Mouse (Mus musculus): Measurements from ENCODE around the gene Zfp346. TPM values are rescaled to one million over a fixed set of nuclear protein-coding genes. Genes with fewer than 3 reads are reported as not detected.

Gene Zfp346
- polyA plus RNA-seq, 1 experiment, result 14.6 TPM

DNA sequence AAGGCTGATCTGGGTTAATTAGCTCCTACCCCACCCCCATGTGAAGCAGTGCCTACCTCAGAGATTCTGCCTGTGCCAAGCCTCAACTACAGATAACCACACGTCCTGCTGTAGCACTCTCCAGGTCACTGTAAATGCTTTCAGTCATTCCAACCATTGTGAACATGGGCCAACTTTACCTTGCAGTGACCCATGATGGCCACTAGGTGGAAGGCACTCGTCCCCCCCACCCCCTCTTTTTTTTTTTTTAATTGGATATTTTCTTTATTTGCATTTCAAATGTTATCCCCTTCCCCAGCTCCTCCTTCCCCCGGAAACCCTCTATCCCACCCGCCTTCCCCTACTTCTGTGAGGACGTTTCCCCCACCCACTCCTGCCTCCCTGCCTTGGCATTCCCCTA lies 30.3 kb downstream of the Zfp346 start:
- TF ChIP-seq CTCF (IDR thresholded peaks at IDR 0.05; ENCODE audit: low read depth, low read length) (peak; percentile 68), POLR2A (IDR thresholded peaks at IDR 0.05; ENCODE audit: borderline replicate concordance, low read depth, low read length) (no peak)
- no peaks in the 10 kb centered on the region for H3K4me1 ChIP-seq (ENCODE audit: control insufficient read depth, insufficient read depth, low read length)
- H3K27ac ChIP-seq (ENCODE audit: insufficient read depth, low read depth, low read length), result no peak overlapping the region
- no peak overlapping the region for H3K4me3 ChIP-seq (ENCODE audit: insufficient read depth, low read length)

- TF ChIP-seq POLR2A (IDR thresholded peaks at IDR 0.05; ENCODE audit: borderline replicate concordance, low read depth, low read length), result no peak
- TF ChIP-seq CTCF (IDR thresholded peaks at IDR 0.05; ENCODE audit: low read depth, low read length), result no peak
These were observed 35.2 kb downstream of the Zfp346 start for GRCm38 (mm10) chr13:55140271-55140670.

DNA sequence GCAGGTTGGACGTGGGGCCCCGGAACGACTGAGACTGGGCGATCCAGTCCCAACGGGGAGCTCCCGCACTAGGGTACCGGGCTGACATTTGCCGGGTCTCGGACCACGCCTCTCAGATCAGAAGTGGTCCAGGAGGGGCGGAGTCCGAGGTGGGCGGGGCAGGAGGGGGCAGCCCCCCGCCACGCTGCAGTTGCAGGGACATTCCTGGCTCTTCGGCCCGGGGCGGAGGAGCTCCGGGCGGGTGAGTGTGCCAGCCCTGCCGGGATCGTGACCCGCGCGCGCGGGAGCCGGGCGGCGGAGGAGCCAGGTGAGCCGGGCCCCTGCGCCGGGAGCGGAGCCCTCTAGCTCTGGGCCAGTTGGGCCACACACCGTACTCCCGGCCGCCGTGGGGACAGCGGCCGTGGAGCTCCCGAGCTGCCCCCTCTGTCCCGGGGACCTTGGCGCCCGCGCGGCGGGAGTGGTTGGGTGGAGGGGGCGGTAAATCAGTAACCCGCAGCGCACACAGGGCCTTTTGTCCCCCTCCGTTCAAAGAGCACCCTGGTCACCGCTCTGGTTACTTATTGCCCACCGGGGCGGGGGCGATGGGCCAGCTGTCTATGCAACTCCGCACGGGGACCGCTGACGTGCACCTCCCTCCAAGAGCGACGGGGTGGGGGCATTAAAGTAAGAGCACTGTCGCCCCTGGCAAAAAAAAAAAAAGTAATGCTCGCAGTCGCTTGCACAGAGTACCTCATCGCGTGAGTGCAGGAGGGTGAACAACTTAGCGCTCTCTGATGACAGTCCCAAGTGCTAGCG lies 47.7 kb downstream of the Zfp346 start, which contains the start of gene Fgfr4:
Gene Fgfr4 (plus strand): TSS at position 20 of the 795 bp plus-strand sequence.
- H3K27ac ChIP-seq (ENCODE audit: insufficient read depth, low read depth, low read length), result no peak within 1 kb of the TSS
- no peaks in the 10 kb centered on the region for H3K4me1 ChIP-seq (ENCODE audit: control insufficient read depth, insufficient read depth, low read length)
- TF ChIP-seq CTCF (IDR thresholded peaks at IDR 0.05; ENCODE audit: low read depth, low read length) (no peak), POLR2A (IDR thresholded peaks at IDR 0.05; ENCODE audit: borderline replicate concordance, low read depth, low read length) (no peak)
- peak within 1 kb of the TSS; percentile 22 for H3K4me3 ChIP-seq (ENCODE audit: insufficient read depth, low read length)

More at GRCm38 (mm10) chr13:55140271-55140670, 35.2 kb downstream of the Zfp346 start:
- H3K27ac ChIP-seq (ENCODE audit: insufficient read depth, low read depth, low read length), result no peak overlapping the region
- no peaks in the 10 kb centered on the region for H3K4me1 ChIP-seq (ENCODE audit: control insufficient read depth, insufficient read depth, low read length)
- H3K4me3 ChIP-seq (ENCODE audit: insufficient read depth, low read length), result no peak overlapping the region

- H3K4me3 ChIP-seq (ENCODE audit: insufficient read depth, low read length), result no peak overlapping the region
- no peak overlapping the region for H3K27ac ChIP-seq (ENCODE audit: insufficient read depth, low read depth, low read length)
- TF ChIP-seq CTCF (IDR thresholded peaks at IDR 0.05; ENCODE audit: low read depth, low read length), result no peak
- no peaks in the 10 kb centered on the region for H3K4me1 ChIP-seq (ENCODE audit: control insufficient read depth, insufficient read depth, low read length)
These were observed 48.8 kb downstream of the Zfp346 start for GRCm38 (mm10) chr13:55153951-55154350.

- Histone ChIP-seq H3K4me3 (ENCODE audit: insufficient read depth, low read length) (no peak overlapping the region), H3K27ac (ENCODE audit: insufficient read depth, low read depth, low read length) (no peak overlapping the region), H3K4me1 (ENCODE audit: control insufficient read depth, insufficient read depth, low read length) (no peaks in the 10 kb centered on the region)
- TF ChIP-seq CTCF (IDR thresholded peaks at IDR 0.05; ENCODE audit: low read depth, low read length) (no peak), POLR2A (IDR thresholded peaks at IDR 0.05; ENCODE audit: borderline replicate concordance, low read depth, low read length) (no peak)
These were observed 57.3 kb downstream of the Zfp346 start for GRCm38 (mm10) chr13:55162365-55162764.

DNA sequence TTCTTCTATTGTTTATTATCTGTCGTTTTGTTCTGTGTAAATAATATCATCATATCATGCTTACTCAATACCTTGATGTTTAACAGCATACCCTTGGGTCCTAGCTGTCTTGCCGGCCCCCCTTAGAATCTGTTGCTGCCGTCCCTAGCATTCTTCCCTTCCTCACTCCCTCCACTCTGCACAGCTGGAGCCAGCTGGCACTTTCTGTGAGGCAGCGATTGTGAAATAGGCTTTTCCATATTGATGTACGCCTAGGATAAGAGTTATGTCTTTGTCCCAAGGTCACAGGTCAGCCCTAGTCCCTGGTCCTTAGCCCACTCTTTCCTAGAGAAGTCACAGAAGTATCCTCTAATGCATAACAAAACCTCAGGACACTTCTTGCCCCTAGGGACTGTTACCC lies 58.4 kb downstream of the Zfp346 start:
- TF ChIP-seq CTCF (IDR thresholded peaks at IDR 0.05; ENCODE audit: low read depth, low read length) (no peak), POLR2A (IDR thresholded peaks at IDR 0.05; ENCODE audit: borderline replicate concordance, low read depth, low read length) (no peak)
- Histone ChIP-seq H3K4me3 (ENCODE audit: insufficient read depth, low read length) (no peak overlapping the region), H3K4me1 (ENCODE audit: control insufficient read depth, insufficient read depth, low read length) (no peaks in the 10 kb centered on the region), H3K27ac (ENCODE audit: insufficient read depth, low read depth, low read length) (no peak overlapping the region)

GRCm38 (mm10) chr13:55165831-55166339 lies 60.8 kb downstream of the Zfp346 start:
- H3K4me3 ChIP-seq (ENCODE audit: insufficient read depth, low read length), result no peak overlapping the region

DNA sequence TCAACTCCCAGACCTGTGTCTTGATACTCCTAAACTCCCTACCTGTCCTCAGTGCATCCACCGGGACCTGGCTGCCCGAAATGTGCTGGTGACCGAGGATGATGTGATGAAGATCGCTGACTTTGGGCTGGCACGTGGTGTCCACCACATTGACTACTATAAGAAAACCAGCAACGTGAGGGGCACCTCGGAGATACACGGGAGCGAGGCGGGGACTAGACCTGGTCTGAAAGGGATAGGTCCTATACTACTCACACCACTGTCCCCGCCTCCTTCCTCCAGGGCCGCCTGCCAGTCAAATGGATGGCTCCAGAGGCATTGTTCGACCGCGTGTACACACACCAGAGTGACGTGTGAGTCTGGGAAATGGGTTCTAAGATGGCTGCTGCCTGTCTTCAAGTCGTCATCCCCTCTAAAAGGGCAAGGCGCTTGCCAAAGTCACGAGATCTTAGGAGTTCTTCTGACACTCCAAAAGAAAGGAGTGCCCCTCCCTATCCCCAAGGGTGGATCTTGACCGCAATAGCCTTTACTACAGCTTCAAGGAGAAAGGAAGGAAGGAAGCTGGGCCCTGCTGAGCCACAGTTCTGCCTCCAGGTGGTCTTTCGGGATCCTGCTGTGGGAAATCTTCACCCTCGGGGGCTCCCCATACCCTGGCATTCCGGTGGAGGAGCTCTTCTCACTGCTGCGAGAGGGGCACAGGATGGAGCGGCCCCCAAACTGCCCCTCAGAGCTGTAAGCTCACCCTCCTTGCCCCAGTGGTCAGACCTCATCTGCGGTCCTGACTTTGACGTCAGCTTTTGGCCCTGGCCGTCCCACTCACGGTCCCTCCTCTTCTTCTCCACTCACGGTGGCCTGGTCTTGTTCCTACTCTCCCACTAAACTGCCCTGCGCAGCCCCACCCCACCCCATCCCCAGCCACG lies 62.0 kb downstream of the Zfp346 start:
- Histone ChIP-seq H3K4me3 (ENCODE audit: insufficient read depth, low read length) (no peak overlapping the region), H3K27ac (ENCODE audit: insufficient read depth, low read depth, low read length) (no peak overlapping the region), H3K4me1 (ENCODE audit: control insufficient read depth, insufficient read depth, low read length) (no peaks in the 10 kb centered on the region)
- TF ChIP-seq CTCF (IDR thresholded peaks at IDR 0.05; ENCODE audit: low read depth, low read length), result no peak
- no peak for TF ChIP-seq POLR2A (IDR thresholded peaks at IDR 0.05; ENCODE audit: borderline replicate concordance, low read depth, low read length)

More at GRCm38 (mm10) chr13:55165831-55166339, 60.8 kb downstream of the Zfp346 start:
- H3K4me1 ChIP-seq (ENCODE audit: control insufficient read depth, insufficient read depth, low read length), result no peaks in the 10 kb centered on the region
- TF ChIP-seq POLR2A (IDR thresholded peaks at IDR 0.05; ENCODE audit: borderline replicate concordance, low read depth, low read length) (no peak), CTCF (IDR thresholded peaks at IDR 0.05; ENCODE audit: low read depth, low read length) (no peak)
- no peak overlapping the region for H3K27ac ChIP-seq (ENCODE audit: insufficient read depth, low read depth, low read length)

- H3K4me1 ChIP-seq (ENCODE audit: control insufficient read depth, insufficient read depth, low read length), result no peaks in the 10 kb centered on the region
- TF ChIP-seq POLR2A (IDR thresholded peaks at IDR 0.05; ENCODE audit: borderline replicate concordance, low read depth, low read length) (no peak), CTCF (IDR thresholded peaks at IDR 0.05; ENCODE audit: low read depth, low read length) (no peak)
- H3K4me3 ChIP-seq (ENCODE audit: insufficient read depth, low read length), result no peak overlapping the region
- no peak overlapping the region for H3K27ac ChIP-seq (ENCODE audit: insufficient read depth, low read depth, low read length)
These were observed 62.7 kb downstream of the Zfp346 start for GRCm38 (mm10) chr13:55167798-55168197.

Measured in bone marrow macrophage, adult 2 months (primary cell).